Mouse (Mus musculus): Measurements from ENCODE around the gene Sgsm2. TPM values are rescaled to one million over a fixed set of nuclear protein-coding genes. Genes with fewer than 3 reads are reported as not detected.

Gene Sgsm2
- total RNA-seq (2022), result 100 to 1,000 TPM in 1 of 4 experiments, 10 to 100 TPM in 3; 79.3 to 105 (median 92.2) TPM

DNA sequence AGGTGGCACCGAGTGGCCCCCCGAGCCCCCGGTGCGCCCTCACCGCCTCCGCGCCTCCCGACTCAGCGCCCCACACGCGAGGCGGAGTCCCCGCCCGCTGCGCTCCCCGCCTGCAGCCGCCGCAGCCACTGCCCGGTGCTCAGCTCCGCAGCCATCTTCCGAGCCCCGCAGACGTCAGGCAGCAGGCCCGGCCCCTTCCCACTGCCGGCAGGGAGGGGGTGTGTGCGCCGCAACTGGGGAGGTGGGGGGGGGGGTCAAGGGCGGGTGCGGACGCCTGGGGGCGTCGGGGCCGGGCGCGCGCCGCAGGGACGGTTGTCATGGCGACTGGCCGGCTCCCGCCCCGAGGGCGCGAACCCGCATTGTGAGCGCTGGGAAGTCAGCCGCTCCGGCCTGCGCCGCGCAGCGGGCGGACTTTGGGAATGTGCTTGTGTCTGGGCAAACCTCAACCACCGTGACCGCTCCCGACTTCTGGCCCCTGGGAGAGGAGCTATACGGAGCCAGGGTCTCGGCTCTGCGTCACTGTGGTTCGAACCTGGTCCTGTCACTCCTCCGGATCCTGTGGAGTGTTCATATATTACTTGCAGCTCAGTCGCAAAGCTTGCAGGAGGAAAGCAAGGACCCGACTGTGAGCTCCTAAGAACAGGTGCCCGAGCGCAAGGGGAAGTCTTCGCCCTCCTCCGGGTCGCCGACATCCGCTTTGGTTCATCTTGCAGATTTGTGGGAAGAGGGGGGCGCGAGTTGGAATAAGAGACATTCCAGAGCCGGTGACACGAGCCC is at the start of gene Sgsm2:
Gene Sgsm2, minus strand, starts transcription at position 160 of the 777 bp plus-strand sequence.
- peak; percentile 56 to 64 for DNase-seq (ENCODE audit: low spot score in 2 of 2)

DNA sequence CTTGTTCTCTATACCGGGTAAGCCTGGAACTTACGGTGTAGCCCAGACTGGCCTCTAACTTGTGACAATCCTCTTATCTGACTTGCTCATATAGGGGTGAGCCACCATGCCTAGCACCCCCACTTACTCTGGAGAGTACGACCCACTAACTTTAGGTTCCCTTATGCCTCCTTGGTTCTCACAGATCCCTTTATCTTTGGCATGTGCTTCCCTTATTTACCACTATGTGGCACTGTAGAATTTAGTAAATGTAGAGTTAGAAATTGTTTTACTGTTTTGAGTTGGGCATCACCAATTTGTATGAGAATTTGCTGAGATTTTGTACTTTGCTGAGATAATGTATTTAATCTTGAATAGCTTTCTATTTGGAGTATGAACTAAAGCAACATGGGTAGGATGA is 49.5 kb upstream of the Sgsm2 start:
- DNase-seq (ENCODE audit: low spot score in 2 of 2), result no peak

DNA sequence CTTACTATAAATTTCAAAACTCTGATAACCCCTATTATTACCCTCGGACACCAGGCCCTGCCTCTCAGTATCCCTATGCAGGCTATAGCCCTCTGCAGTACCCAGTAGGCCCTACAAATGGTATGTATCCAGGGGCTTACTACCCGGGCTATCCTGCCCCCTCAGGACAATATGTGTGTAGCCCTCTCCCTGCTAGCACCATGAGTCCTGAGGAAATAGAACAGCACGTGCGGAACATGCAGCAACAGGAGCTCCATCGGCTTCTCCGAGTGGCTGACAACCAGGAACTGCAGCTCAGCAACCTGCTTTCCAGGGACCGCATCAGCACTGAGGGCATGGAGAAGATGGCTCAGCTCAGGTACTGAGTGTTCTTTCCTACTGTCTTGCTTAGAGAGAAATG is 33.5 kb upstream of the Sgsm2 start:
- no peak for DNase-seq (ENCODE audit: low spot score in 2 of 2)

DNA sequence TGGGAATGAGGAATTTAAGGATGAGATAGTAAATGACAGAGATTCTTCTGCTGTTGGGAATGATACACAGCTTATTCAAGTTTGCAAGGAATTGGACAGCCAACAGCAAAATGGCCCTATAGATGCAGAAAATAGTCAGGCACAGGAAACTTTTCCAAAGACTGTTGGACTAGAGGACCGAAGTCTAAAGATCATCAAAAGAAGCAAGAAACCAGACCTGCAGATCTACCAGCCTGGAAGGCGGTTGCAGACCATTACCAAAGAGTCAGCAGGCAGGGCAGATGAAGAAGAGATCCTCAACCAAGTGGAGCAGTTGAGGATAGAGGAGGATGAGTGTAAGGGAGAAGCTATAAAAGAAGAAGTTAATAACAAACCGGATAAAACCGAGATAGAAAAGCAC is 32.3 kb upstream of the Sgsm2 start:
- no peak for DNase-seq (ENCODE audit: low spot score in 2 of 2)

DNA sequence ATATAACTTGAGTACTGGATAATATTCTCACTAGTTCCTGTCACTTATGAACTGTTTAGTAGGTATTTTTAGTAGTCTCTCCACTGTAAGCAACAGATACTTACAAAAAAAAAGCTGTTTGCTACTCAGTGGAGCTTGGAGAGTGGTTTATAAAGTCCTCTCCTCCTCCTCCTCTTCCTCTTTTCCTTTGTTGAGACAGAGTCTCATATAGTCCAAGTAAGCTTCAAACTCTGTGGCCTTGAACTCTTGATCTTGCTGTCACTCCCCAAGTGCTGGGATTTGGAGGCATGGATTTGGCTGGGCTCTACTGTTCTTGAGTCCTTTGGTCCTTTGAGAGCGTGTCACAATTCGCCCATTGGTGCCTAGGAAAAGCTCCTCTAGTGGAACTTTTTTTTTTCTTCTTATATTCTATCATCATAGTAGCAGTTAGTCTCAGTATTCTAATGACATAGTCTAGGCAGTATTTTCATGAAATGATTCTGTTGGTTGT is 30.4 kb upstream of the Sgsm2 start:
- no peak for DNase-seq (ENCODE audit: low spot score in 2 of 2)

DNA sequence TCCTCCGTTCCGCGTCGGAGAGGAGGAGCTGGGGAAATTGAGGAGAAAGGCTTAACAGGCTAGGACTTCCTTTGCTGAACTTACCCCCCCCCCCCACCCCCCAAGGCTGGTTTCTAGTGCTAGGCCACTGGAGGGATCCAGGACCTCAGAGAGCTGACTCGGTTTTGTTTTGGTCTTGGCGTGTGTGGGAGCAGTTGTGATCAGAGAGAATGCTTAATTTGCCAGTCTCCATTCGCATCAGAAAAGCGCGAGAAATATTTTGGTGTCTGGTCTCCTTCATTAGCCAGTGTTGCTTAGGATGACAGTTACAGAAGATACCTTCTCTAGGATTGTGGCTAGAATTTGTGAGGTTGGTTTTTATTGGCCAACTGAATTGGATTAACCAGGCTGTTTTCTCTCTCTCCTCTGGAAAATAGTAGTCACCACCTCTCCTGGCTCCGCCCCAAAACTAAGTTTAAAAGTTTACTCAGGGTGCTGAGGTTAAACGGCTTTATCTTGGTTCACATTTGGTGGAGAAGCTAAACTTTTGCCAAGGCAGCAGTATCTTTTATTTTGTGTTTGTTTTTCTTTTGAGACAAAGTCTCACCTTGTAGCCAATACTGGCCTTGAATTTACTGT is 29.6 kb upstream of the Sgsm2 start:
- DNase-seq (ENCODE audit: low spot score in 2 of 2), result no peak

DNA sequence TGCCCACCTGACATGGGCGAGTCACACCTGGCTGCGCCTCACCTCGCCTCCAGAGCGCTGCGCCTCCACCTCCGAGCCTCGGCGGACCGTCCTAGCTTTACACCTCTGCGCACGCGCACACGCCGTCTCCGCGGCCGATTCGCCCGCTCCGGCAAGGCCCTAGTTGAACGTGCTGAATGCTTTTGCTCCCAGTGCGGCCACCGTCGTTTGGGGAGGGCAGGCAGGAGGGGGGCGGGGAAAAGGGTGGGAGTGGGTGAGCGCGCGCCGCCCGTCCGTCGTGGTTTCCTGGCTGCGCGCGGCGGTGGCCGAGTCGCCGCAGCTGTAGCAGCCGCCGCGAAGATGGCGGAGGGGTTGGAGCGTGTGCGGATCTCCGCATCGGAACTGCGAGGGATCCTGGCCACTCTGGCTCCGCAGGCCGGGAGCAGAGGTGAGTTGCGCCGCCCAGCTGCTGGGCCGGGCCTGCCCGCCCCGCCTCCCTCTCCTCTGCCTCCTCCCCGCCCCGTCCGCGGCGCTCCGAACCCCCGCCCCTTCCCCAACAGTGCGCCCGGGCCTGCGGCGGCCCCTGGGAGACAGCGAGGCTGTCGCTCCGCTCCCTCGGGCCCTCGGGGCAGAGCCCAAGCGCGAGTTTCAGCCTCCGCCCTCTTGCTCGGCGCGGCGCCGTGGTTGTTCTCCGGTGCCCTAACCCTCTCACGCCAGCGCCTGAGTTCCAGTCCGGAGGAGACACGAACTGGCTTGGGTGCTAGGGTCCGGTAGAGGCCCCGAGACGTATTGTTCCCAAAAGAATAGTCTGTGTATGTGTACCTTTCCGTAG is 28.9 kb upstream of the Sgsm2 start, which contains the start of the genes Smg6 and Srr:
Gene Smg6, plus strand, starts transcription at position 247 of the 811 bp plus-strand sequence.
Gene Srr, minus strand, starts transcription at position 372 of the 811 bp plus-strand sequence.
- peak; percentile 87 to 88 for DNase-seq (ENCODE audit: low spot score in 2 of 2)

DNA sequence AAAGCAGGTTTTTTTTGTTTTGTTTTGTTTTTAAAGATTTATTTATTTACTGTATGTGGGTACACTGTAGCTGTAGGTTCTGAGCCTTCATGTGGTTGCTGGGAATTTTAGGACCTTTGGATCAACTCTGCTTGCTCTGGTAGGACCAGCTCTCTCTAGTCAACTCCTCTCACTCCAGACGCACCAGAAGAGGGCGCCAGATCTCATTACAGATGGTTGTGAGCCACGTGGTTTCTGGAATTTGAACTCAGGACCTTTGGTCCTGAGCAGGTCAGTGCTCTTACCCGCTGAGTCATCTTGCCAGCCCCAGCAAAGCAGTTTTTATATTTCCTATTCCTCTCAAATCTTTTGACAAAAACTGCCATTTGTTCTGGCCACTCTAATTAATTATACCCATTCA is 27.3 kb upstream of the Sgsm2 start:
- no peak for DNase-seq (ENCODE audit: low spot score in 2 of 2)

DNA sequence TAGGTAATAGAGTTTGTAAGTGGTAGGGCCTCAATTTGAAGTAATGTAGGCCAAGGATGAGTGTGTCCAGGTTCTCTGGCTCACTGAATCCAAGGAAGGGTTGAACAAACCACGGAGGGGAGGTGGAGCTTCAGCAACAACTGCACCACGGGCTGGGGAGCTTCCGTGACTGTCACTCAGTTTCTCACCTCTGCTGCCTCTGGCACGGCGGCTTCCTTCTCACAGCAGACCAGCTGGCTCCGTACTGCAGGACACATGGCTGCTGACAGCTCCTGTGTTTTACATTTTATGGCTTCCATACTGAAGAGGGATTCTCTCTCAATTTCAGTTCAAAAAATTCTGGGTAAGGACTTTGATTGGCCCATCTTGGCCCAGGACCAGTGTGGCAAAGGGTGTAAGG is 22.4 kb upstream of the Sgsm2 start:
- DNase-seq (ENCODE audit: low spot score in 2 of 2), result no peak

DNA sequence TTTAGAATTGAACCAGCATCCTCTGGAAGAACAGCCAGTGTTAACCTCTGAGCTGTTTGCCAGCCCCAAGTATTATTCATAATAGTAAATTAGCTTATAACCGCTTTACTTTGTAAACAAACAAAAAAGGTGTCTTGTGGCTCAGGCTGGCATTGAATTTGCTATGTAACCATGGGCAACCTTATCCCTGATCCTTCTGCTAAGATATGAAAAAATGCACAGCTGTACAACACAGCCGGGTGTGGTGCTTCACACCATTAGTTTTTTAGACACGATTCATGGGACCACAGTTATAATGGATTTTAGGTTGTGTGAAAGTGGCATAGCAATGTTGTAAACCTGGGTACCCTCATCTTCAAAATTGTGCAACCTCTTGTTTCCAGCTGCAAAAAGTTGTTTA is 15.6 kb upstream of the Sgsm2 start:
- no peak for DNase-seq (ENCODE audit: low spot score in 2 of 2)

DNA sequence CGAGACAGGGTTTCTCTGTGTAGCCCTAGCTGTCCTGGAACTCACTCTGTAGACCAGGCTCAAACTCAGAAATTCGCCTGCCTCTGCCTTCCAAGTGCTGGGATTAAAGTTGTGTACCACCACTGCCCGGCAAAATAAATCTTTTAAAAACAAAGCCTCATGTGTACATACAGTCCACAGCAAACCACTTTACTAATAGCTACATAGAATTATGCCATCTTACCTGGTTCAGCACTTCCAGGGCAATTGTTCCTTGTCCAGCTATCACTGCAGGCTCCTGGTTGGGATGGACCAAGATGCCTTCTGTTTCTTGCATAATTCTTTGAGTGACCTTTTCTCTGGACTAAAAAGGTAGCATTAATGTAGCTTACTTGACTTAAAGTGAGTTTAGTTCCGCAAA is 13.1 kb upstream of the Sgsm2 start:
- DNase-seq (ENCODE audit: low spot score in 2 of 2), result no peak

DNA sequence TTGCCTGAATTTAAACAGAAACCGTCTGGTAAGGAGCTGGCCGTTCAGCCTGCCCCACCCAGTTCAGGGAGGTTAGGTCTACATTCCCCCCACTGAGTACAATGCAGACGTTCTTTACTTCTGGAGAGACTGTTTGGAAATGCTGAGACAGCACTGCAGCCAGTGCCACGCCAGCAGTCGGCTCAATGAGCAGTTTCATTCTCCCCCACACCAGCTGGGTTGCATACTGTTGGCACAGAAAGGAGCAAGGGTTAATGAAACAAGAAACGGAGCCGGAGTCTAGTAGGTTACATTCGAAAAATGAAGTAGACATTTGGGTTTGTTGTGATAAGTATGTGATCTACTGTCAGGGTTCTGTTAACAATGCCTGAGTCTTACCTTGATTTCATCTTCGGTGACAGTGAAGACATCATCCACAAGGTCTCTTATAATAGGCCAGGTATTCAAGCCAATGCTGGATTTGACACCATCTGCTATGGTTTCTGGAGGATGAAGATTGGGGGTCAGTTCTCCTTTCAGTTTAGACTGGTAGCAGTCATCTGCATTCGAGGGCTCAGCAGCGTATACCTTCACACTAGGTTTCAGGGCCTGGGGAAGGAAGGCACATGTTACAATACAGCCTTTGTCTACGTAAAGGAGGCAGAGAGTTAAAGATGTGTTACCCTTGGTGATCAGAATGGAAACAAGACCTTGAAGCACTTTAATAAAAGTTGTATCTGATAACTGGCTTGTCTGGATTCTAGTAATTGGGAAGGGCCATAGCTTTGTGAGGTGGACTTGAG is 11.9 kb upstream of the Sgsm2 start:
- no peak for DNase-seq (ENCODE audit: low spot score in 2 of 2)

DNA sequence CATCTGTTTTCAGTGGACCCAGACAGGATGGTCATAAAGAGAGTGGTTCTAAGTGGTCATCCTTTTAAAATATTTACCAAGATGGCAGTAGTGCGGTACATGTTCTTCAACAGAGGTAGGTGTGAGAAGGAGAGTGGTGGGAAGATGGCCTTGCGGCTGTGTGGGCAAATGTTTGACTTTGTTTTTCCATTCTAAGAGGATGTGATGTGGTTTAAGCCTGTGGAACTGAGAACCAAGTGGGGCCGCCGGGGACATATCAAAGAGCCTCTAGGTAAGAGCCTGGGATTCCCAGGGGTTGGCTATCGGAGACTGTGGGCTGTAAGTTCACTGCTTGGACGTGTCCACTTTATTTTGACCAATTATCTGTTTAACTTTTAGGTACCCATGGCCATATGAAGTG is 11.0 kb upstream of the Sgsm2 start:
- DNase-seq (ENCODE audit: low spot score in 2 of 2), result no peak

DNA sequence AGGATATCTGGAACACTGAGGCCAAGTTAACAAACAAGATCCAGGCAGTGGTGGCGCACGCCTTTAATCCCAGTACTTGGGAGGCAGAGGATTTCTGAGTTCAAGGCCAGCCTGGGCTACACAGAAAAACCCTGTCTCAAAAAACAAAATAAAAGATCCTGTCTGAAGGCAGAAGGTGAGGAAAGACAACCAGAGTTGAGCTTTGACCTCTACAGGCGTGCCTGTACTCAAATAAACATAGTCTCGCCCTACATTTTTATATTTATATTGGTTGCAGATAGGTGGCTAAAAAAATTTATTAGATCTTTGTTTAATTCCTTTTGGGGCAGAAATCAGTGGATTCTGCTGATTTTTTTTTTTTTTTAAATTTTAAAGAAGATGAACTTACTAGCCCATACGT is 5.6 kb upstream of the Sgsm2 start:
- no peak for DNase-seq (ENCODE audit: low spot score in 2 of 2)

DNA sequence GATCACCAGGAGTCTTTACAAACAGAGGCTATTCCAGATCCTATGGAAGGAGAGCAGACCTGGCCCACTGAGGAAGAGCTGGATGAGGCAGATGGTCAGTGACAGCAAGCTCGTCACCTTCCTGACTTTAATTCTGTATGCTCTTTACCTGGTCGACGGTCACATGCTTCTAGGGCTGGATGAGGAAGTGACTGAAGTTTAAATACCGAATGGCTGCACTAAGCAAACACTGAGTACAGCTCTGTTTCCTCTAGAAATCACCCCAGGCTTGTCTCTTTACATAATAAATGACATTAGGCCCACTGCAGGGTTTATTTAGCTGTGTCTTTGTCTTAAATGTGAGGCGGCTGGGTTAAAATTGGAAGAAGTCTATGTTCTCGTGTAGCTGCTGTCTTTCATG is 4.7 kb upstream of the Sgsm2 start:
- DNase-seq (ENCODE audit: low spot score in 2 of 2), result no peak

DNA sequence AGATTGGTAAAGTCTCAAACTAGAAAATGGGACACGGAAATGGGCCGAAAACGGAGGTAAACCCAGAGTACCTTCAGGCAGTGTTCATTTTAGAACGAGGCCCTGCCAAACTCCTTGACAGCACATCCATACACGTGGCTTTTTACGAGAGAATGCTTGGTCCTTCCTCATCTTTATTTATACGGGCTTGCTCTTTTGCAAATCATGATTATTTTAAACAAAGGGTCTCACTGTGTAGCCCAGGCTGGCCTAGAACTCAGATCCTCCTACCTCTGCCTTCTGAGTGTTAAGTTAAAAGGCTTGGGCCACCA is 1.6 kb upstream of the Sgsm2 start:
- no peak for DNase-seq (ENCODE audit: low spot score in 2 of 2)

DNA sequence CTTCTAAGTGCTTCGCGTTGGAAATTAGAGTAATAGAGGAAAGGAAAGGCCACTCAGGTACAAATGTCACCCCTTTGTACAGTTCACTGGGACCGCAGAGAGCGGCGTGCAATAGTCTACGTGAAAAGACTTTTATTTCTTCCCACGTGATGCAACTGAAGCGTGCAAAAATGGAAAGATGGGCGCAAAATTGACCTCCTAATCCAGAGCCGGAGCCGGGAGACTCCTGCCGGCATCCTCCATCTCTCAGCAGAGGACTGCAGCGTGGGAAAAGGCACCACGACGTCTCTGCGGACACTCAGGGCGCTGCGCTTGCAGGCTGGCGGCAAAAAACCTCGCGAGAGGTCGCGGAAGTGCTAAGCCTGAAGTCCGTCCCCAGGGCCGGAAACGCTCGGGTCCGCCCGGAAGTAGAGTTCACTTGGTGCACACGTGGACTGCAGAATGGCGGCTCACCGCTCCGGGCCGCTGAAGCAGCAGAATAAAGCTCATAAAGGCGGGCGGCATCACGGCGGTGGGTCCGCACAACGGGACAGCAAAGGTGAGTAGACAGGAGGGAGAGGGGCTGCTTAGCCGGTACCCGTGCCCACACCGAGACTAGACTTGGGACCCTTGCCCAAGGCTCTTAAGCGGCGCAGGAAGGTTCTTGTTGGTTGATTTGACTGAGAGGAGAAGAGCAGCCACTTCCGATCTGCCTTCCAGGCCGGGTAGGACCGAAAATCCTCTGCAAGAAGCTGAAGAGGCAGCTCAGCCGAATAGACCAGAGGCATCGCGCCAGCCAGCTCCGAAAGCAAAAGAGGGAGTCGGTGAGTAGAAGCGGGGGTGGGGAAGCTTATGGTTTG is 1.0 kb upstream of the Sgsm2 start, which contains the start of gene Tsr1:
Gene Tsr1, plus strand, starts transcription at position 394 of the 839 bp plus-strand sequence.
- peak; percentile 89 to 90 for DNase-seq (ENCODE audit: low spot score in 2 of 2)

DNA sequence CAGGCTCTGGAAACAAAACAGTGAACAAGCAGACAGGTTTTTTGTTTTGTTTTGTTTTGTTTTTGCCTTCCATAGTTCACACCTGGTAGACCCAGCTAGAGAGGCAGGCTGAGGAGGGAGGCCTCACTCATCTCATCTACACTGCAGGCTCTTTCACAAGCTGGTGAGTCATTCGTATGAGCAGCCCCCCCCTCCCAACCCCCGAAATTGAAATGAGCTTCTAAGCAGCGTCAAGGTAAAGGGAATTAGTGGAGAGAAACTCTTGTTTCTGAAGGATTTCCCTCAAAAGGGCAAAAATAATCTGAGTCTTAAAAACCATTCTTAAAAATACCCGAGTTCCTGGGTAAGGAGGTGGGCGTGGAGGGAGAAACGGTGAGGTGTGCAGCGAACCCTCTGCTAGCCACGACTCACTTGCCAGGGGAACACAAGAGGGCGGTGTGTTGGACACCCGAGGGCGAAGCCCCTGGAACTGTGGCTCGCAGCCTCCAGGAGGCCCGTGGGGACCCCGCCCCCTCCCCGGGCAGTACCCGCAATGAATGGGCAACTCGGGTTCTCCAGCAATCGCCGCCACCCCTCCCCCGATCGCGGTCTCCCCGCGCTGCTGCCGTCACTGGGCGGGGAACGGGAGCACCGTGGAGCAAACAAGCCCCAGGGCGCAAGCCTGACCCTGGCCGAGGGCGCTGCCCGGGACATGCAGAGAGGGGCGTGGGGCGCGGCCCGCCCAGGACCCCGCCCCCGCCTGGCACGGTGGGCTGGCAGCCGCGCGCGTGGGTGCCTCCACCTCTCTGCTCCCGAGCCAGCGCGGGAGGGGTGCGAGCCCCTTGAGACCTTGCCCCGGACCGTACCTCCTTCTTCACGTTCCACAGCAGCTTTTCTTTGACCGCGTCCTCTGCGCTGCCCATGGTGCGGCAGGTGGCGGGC is 620 bp downstream of the Sgsm2 start:
- DNase-seq (ENCODE audit: low spot score in 2 of 2), result peak; percentile 54 to 59

DNA sequence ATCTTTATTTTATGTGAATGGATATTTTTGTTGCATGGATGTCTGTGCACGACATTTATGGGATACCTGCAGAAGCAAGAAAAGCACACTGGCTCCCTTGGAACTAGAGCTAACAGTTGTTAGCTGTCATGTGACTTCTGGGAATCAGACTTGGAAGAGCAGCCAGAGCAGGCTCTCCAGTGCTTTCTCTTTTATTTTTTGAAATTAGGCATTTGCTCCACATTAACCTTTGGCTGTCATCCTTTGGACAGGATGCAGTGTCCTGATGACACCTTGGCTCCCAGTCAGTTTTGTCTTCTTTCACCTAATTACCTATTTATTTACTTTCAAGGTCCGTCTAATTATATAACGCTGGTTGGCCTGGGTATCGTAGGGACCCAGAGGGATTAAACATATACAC is 2.2 kb downstream of the Sgsm2 start:
- DNase-seq (ENCODE audit: low spot score in 2 of 2), result no peak

All from layer of hippocampus, adult 8-10 months (tissue).